Mouse (Mus musculus) midbrain, embryonic 12.5 days (tissue): Measurements from ENCODE around the gene Ggt7. TPM values are rescaled to one million over a fixed set of nuclear protein-coding genes. Genes with fewer than 3 reads are reported as not detected.
A peak's percentile ranks its signal among the peaks of the same experiment; 100 is the strongest.
"Not testable (repeated sequence)": the region's sequence is repeated elsewhere in the genome, so short reads cannot be mapped to it uniquely, and the experiment has no call there.

Source experiments
- ATAC-seq: fragments of 200-750 bp; cut with Nextera tagmentation; 2 replicates; pipeline ENCODE4 v1.8.0; 2017; ENCODE audit warnings: low read depth, moderate TSS enrichment, moderate library complexity; ENCODE audit not compliant: low FRiP score
- H3K27ac ChIP-seq: fragments of 300-500 bp; sonication (generic); replicated peaks from 2 replicates; pipeline ENCODE4 v1.5.1; 2016; ENCODE audit warnings: mild to moderate bottlenecking
- H3K27me3 ChIP-seq: fragments of 300-500 bp; sonication (generic); 2 replicates; pipeline ENCODE4 v1.6.1; 2016; ENCODE audit warnings: mild to moderate bottlenecking
- H3K36me3 ChIP-seq: fragments of 300-500 bp; sonication (generic); 2 replicates; pipeline ENCODE4 v1.6.1; 2016
- H3K4me1 ChIP-seq: fragments of 300-500 bp; sonication (generic); 2 replicates; pipeline ENCODE4 v1.6.1; 2016
- H3K4me2 ChIP-seq: fragments of 300-500 bp; sonication (generic); replicated peaks from 2 replicates; pipeline ENCODE4 v1.6.1; 2016; ENCODE audit warnings: mild to moderate bottlenecking, moderate library complexity
- H3K4me3 ChIP-seq: fragments of 300-500 bp; sonication (generic); 2 replicates; pipeline ENCODE4 v1.5.1; 2016; ENCODE audit warnings: mild to moderate bottlenecking
- H3K9ac ChIP-seq: fragments of 300-500 bp; sonication (generic); replicated peaks from 2 replicates; pipeline ENCODE4 v1.6.1; 2016; ENCODE audit warnings: mild to moderate bottlenecking, moderate library complexity
- H3K9me3 ChIP-seq: fragments of 300-500 bp; sonication (generic); 2 replicates; pipeline ENCODE4 v1.6.1; 2016; ENCODE audit warnings: mild to moderate bottlenecking
- WGBS: fragments of 180-500 bp; shearing (Covaris S2); methylation state at CpG from one replicate; pipeline ENCODE4 v1.1.7; 2016; 5-methylcytosine and 5-hydroxymethylcytosine counted together
- polyA plus RNA-seq: library from polyadenylated mRNA; unstranded; fragments of >200 nt; fragmentation: Nextera tagmentation; extraction: Ambion mirVana; gene quantifications from 2 replicates; pipeline ENCODE4 v1.2.1, GENCODE M21; 2016

Ggt7 gene
- polyA plus RNA-seq, 1 experiment from 2014 or later: 41.2 TPM

DNA sequence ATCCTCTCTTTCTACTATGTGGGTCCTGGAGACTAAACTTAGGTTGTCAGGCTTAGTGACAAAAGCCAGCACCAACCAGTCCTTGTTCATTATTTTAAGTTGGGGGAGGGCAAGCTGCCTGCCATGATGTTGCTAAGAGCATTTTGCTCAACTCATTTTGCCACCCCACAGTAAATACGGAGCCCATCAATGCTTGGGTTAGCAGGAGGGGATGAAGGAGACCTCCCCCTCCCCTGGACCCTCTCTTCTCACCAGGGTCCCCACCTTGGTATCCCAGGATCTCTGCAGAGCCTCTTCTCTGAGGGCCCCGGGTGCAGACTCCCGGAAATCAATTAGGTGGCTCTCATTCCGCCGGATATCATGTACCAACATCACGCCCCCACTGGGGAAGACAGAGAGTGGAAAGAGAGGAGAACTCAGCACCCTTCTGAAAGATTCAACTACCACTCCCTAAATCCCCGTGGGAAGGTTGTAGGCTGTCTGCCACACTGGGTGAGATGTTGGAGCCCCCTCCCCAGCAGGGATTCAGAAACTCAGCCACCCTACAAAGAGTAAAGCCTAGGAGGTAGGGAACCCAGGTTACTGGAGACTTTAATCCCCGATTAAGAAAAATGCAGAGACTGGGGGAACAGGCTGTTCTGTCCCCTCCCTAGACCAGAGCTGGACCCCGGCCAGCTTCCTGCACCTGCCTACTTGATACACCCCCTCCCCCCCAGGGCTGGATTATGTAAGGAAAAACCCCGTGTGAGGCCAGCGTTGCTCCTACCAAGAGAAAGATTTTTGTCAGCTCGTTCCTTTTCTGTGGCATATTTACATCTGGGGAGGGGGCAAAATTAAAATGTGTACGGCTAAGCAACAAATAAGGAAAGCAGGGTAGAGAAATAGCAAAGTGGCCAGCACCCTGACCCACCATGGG lies 13.3 kb downstream of the Ggt7 start:
- H3K9me3 ChIP-seq: no peaks in the 10 kb centered on the region
- H3K36me3 ChIP-seq: peaks cover 45% of the 10 kb centered on the region
- WGBS: 59% methylated on average over 13 of the region's 13 CpGs
- no peak overlapping the region; the same call in 1 of the 2 replicates for H3K27ac ChIP-seq
- no peak overlapping the region for H3K9ac ChIP-seq
- no peak overlapping the region for H3K4me3 ChIP-seq
- ATAC-seq: no peak
- no peak overlapping the region for H3K4me2 ChIP-seq
- H3K27me3 ChIP-seq: no peaks in the 10 kb centered on the region
- peaks cover 8% of the 10 kb centered on the region for H3K4me1 ChIP-seq

DNA sequence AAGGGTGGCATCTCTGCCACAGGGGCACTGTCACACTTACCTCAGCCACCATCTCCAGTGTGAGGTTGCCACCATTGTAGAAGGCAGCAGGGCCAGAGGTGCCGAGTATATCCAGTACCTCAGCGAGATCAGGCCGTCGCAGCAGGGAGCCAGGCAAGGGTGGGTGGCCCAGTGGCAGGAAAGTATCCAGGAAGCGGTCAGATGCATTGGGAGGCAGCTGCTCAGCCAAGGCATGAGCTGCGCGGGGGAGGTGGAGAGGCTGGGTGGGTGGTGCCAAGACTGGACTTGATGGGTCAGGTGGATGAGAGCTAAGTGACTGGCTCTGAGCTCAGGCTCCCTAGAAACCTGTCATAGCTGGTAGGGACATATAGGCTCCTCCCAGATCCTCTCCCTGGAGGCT lies 15.4 kb downstream of the Ggt7 start:
- Histone ChIP-seq H3K4me2 (no peak overlapping the region), H3K27me3 (no peaks in the 10 kb centered on the region), H3K27ac (no peak overlapping the region), H3K4me3 (no peak overlapping the region), H3K36me3 (peaks cover 57% of the 10 kb centered on the region), H3K9me3 (no peaks in the 10 kb centered on the region), H3K9ac (no peak overlapping the region), H3K4me1 (peaks cover 8% of the 10 kb centered on the region)
- ATAC-seq: no peak
- 86% methylated on average over 7 of the region's 7 CpGs for WGBS

DNA sequence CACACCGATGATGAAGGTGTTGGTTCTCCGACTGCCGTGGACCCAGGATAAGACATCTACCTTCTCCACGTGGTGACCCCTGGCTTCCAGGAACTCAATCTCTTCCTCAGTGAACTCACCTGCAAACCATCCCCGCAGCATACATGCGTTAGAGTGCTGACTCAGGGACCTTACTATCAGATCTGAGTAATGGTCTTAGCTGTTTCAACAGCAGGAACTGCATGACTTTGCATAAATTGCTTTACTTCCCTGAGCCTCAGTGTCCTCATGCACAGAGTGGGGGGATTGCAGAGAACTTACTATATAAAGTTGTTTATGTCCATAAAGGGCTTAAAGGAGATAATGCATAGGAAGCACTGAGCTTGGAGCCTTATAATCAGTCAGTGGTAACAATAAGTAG lies 27.0 kb downstream of the Ggt7 start:
- Histone ChIP-seq H3K36me3 (peaks cover 45% of the 10 kb centered on the region; the same call in 1 of the 2 replicates), H3K4me3 (no peak overlapping the region), H3K27me3 (no peaks in the 10 kb centered on the region), H3K9me3 (no peaks in the 10 kb centered on the region), H3K27ac (no peak overlapping the region), H3K9ac (no peak overlapping the region), H3K4me2 (no peak overlapping the region), H3K4me1 (no peaks in the 10 kb centered on the region)
- no peak for ATAC-seq
- 87% methylated on average over 6 of the region's 6 CpGs for WGBS

DNA sequence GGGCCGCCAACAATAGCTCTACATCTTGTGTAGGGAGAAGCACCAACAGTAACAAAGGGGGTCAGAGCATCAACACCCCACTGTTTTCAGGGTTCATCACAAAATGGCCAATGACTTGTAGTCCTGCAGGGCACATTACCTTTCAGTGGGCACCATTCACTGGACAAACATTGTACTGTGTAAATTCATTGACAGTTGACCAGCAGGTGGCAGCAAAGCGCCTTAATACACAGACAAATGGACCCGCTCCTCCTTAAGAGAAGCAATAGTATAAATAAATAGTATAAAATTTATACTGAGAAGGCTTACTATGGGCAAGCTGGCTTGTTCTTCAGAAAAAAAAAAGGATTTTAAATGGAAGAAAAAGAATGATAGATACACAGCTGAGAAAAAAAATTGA lies 36.0 kb downstream of the Ggt7 start:
- Histone ChIP-seq H3K27me3 (no peaks in the 10 kb centered on the region), H3K27ac (no peak overlapping the region), H3K4me3 (no peak overlapping the region), H3K9ac (no peak overlapping the region), H3K4me1 (no peaks in the 10 kb centered on the region), H3K4me2 (no peak overlapping the region), H3K36me3 (no peaks in the 10 kb centered on the region), H3K9me3 (no peaks in the 10 kb centered on the region)
- WGBS: 41% methylated on average over 3 of the region's 3 CpGs
- ATAC-seq: no peak

GRCm38 (mm10) chr2:155473570-155474088 lies 44.4 kb downstream of the Ggt7 start, which contains the start of gene Ncoa6:
Gene Ncoa6 (minus strand): TSS chr2:155473894.
- peak within 1 kb of the TSS; percentile 91 for H3K27ac ChIP-seq
- H3K27me3 ChIP-seq: no peaks in the 10 kb centered on the region
- H3K4me2 ChIP-seq: peak within 1 kb of the TSS; percentile 82
- H3K4me1 ChIP-seq: peaks cover 29% of the 10 kb centered on the region
- 1% methylated on average over 40 of the region's 72 CpGs for WGBS
- peak within 1 kb of the TSS; percentile 96 for H3K4me3 ChIP-seq
- no peaks in the 10 kb centered on the region for H3K9me3 ChIP-seq
- H3K9ac ChIP-seq: peak within 1 kb of the TSS; percentile 96
- ATAC-seq: peak; percentile 87
- no peaks in the 10 kb centered on the region for H3K36me3 ChIP-seq

DNA sequence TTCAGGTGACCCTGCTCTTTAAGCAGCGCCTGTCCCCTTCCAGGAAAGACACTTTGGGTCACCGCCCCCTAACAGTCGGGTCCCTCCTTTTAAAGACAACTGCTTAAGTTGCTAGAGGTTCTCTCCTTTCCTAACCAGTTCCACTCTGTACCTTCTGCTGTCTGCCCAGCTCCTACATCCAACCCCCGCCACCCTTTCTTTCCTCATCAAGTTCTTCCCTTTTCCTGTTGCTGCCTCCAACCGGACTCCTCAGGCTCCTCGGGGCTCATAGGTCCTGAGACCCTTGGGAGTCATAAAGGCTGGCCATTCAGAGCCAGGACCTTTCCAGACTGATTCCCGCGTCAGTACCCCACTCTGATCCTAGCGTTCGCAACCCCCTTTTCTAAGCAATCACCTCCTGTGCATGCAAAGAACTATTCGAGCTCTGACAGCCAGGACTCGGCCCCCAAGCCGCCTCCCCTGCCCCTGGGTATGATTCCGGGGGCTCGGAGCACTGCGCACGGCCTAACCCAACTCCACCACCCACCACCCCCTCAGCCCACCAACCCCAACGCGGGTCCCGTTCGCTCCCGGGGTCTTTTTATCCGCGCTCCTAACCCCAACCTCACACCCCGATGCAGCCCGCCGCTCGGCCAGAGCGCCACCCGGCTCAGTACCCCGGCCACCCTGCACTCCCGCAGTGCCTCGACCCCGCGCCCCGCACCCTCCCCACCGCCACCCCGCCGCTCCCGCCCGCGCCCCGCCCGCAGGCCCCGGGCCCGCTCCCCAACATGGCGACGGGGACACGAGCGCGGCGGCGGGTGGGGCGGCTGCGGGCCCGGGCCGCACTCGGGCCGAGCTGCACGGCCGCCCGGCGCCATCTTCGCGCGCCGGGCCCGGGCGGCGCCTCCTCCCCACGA lies 45.1 kb downstream of the Ggt7 start:
- H3K27ac ChIP-seq: peak overlapping the region; percentile 91
- H3K36me3 ChIP-seq: no peaks in the 10 kb centered on the region
- no peaks in the 10 kb centered on the region for H3K9me3 ChIP-seq
- peak overlapping the region; percentile 96 for H3K9ac ChIP-seq
- H3K4me1 ChIP-seq: peaks cover 29% of the 10 kb centered on the region
- H3K4me3 ChIP-seq: peak overlapping the region; percentile 96
- ATAC-seq: peak; percentile 73
- H3K27me3 ChIP-seq: no peaks in the 10 kb centered on the region
- peak overlapping the region; percentile 82 for H3K4me2 ChIP-seq
- 2% methylated on average over 31 of the region's 71 CpGs for WGBS

DNA sequence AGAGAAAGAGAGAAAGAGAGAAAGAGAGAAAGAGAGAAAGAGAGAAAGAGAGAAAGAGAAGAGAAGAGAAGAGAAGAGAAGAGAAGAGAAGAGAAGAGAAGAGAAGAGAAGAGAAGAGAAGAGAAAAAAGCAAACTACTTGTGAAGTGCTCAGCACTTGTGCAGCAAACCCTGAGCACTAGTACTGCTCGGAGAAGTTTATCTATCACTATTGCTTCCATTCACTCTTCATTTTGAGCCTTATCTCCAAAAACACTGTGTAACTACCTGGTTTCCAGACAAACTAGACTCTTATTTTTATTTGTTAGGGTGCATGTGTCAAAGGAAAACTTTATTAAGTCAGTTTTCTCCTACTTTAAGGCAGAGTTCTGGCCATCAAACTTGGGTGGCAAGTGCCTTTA lies 51.2 kb downstream of the Ggt7 start:
- Histone ChIP-seq H3K27me3 (no peaks in the 10 kb centered on the region), H3K4me2 (no peak overlapping the region), H3K4me1 (peaks cover 16% of the 10 kb centered on the region), H3K4me3 (no peak overlapping the region), H3K9me3 (no peaks in the 10 kb centered on the region), H3K36me3 (no peaks in the 10 kb centered on the region), H3K27ac (no peak overlapping the region), H3K9ac (no peak overlapping the region)
- WGBS: 93% methylated on average over 1 of the region's 1 CpGs
- ATAC-seq: no peak

DNA sequence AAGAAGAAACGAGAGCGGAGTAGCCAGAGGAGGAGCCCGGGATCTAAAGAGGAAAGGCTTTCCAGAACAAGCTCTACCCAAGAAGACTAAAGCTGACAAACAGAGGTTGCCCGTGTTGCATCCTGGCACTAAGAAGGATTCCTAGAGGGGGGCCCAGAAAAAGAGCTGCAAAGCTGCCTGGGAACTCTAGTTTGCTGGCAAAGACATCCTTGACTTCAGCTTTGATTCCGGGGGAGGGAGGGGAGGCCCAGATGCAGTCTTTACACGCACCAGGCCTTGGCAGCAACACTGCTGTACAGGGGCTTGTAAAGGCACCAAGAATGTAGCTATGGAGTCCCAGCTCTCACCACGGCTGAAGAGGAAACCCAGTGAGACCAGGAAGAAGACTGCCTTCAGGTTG lies 64.4 kb downstream of the Ggt7 start:
- Histone ChIP-seq H3K4me2 (no peak overlapping the region), H3K27ac (no peak overlapping the region), H3K4me1 (no peaks in the 10 kb centered on the region), H3K9ac (no peak overlapping the region), H3K4me3 (no peak overlapping the region), H3K36me3 (0 out of 2 replicates have a peak, but pooled peaks cover 4% of the 10 kb centered on the region), H3K9me3 (no peaks in the 10 kb centered on the region), H3K27me3 (no peaks in the 10 kb centered on the region)
- no peak for ATAC-seq
- 89% methylated on average over 7 of the region's 7 CpGs for WGBS

GRCm38 (mm10) chr2:155451256-155451655 lies 66.8 kb downstream of the Ggt7 start:
- no peak for ATAC-seq
- Histone ChIP-seq H3K4me1 (no peaks in the 10 kb centered on the region), H3K27ac (no peak overlapping the region), H3K36me3 (0 out of 2 replicates have a peak, but pooled peaks cover 4% of the 10 kb centered on the region), H3K9me3 (no peaks in the 10 kb centered on the region), H3K27me3 (no peaks in the 10 kb centered on the region), H3K4me3 (no peak overlapping the region), H3K9ac (no peak overlapping the region), H3K4me2 (no peak overlapping the region)
- WGBS: 88% methylated on average over 5 of the region's 5 CpGs

DNA sequence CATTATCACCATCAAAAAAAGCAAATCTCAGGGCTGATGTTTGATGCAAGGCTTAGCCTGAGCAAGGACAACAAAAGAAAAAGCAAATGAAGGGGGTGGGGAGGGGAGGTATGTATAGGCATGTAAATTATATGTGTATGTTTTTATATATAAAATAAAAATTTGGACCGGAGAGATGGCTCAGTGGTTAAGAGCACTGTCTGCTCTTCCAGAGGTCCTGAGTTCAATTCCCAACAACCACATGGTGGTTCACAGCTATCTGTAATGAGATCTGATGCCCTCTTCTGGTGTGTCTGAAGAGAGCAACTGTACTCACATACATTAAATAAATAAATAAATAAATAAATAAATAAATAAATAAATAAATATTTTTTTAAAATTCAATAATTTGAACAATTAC lies 70.1 kb downstream of the Ggt7 start:
- H3K4me1 ChIP-seq, ATAC-seq, H3K27me3 ChIP-seq, H3K36me3 ChIP-seq, H3K4me3 ChIP-seq, H3K4me2 ChIP-seq, H3K9ac ChIP-seq, H3K9me3 ChIP-seq, H3K27ac ChIP-seq: not testable (repeated sequence)
- WGBS: 91% methylated on average over 1 of the region's 1 CpGs

DNA sequence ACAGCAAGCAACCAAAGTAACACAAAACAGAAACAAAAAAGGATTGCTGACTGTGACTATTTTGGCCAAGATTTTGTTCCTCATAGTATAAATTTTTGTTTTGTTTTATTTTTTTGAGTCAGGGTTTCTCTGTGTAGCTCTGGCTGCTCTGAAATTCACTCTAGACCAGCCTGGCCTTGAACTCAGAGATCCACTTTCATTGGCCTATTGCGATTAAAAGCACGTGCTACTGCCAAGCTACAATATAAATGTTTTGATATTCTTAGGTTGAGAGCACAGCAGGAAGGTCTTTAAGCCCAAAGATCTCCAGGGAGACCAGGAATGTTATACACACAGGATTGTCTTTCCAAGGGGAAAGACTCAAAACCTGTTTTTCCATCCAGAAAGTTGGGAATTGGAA lies 74.6 kb downstream of the Ggt7 start:
- 54% methylated on average over 2 of the region's 2 CpGs for WGBS
- Histone ChIP-seq H3K27me3 (no peaks in the 10 kb centered on the region), H3K4me2 (no peak overlapping the region)

DNA sequence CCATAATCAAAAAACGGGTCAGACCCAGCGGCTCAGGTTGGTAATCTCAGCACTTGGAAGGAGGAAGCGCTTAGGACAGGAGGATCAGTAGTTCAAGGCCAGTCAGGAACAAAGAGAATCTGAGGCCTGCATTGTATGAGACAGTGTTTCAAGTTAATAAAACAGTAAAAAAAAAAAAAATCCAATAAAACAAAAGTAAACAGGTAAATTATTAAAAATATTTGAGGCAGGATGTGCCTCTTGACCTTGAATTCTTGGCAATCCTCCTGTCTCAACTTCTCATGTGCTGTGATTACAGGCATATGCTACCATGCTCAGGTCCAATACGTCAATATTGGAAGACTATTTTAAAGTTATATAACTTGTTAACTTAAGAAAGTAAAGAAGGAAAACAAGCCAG lies 75.1 kb downstream of the Ggt7 start:
- Histone ChIP-seq H3K4me3 (no peak overlapping the region), H3K36me3 (no peaks in the 10 kb centered on the region), H3K9ac (no peak overlapping the region), H3K9me3 (no peaks in the 10 kb centered on the region), H3K27me3 (no peaks in the 10 kb centered on the region), H3K4me2 (no peak overlapping the region), H3K4me1 (no peaks in the 10 kb centered on the region), H3K27ac (no peak overlapping the region)
- WGBS: 82% methylated on average over 4 of the region's 4 CpGs
- ATAC-seq: no peak

More for the DNA sequence above, 74.6 kb downstream of the Ggt7 start:
- H3K9me3 ChIP-seq: no peaks in the 10 kb centered on the region
- H3K4me1 ChIP-seq: no peaks in the 10 kb centered on the region
- no peak for ATAC-seq
- no peak overlapping the region for H3K9ac ChIP-seq
- no peak overlapping the region for H3K4me3 ChIP-seq
- H3K27ac ChIP-seq: no peak overlapping the region
- no peaks in the 10 kb centered on the region for H3K36me3 ChIP-seq
